Mouse (Mus musculus) Muller cell, postnatal 12 days (primary cell): ENCODE measurements around the gene Sema3a.
"Not testable (repeated sequence)": the region's sequence is repeated elsewhere in the genome, so short reads cannot be mapped to it uniquely, and the experiment has no call there.

Experiments
- DNase-seq: peaks from one replicate; pipeline ENCODE4 v3.0.0-alpha.2; 2015; ENCODE audit errors: inconsistent ontology term

Sema3a gene

GRCm38 (mm10) chr5:13421276-13421925, 296.2 kb downstream of the Sema3a start:
- no peak for DNase-seq

GRCm38 (mm10) chr5:13428702-13429101, 303.5 kb downstream of the Sema3a start:
- no peak for DNase-seq

- no peak for DNase-seq
Measured at GRCm38 (mm10) chr5:13431827-13432226, 306.6 kb downstream of the Sema3a start.

- no peak for DNase-seq
Measured at GRCm38 (mm10) chr5:13432574-13432973, 307.4 kb downstream of the Sema3a start.

- peak; percentile 36 for DNase-seq
Measured at GRCm38 (mm10) chr5:13433303-13433702, 308.1 kb downstream of the Sema3a start.

- peak; percentile 64 for DNase-seq
Measured at GRCm38 (mm10) chr5:13441112-13441511, 315.9 kb downstream of the Sema3a start.

- DNase-seq, result peak; percentile 32
Measured at GRCm38 (mm10) chr5:13460182-13461001, 335.2 kb downstream of the Sema3a start.

GRCm38 (mm10) chr5:13468856-13469255, 343.6 kb downstream of the Sema3a start:
- no peak for DNase-seq

- DNase-seq, result no peak
Measured at GRCm38 (mm10) chr5:13469401-13469800, 344.2 kb downstream of the Sema3a start.

- DNase-seq, result peak; percentile 75
Measured at GRCm38 (mm10) chr5:13470057-13470905, 345.1 kb downstream of the Sema3a start.

GRCm38 (mm10) chr5:13477653-13478052, 352.4 kb downstream of the Sema3a start:
- DNase-seq, result peak; percentile 69

GRCm38 (mm10) chr5:13488671-13489070, 363.5 kb downstream of the Sema3a start:
- DNase-seq, result no peak

GRCm38 (mm10) chr5:13495967-13496366, 370.8 kb downstream of the Sema3a start:
- not testable (repeated sequence) for DNase-seq

GRCm38 (mm10) chr5:13499835-13500234, 374.6 kb downstream of the Sema3a start:
- DNase-seq, result peak; percentile 79

- DNase-seq, result no peak
Measured at GRCm38 (mm10) chr5:13505839-13506499, 380.8 kb downstream of the Sema3a start.

- no peak for DNase-seq
Measured at GRCm38 (mm10) chr5:13509163-13509562, 383.9 kb downstream of the Sema3a start.

- no peak for DNase-seq
Measured at GRCm38 (mm10) chr5:13517018-13517417, 391.8 kb downstream of the Sema3a start.

GRCm38 (mm10) chr5:13525597-13525996, 400.4 kb downstream of the Sema3a start:
- DNase-seq, result no peak

- peak; percentile 87 for DNase-seq
Measured at GRCm38 (mm10) chr5:13527037-13527464, 401.8 kb downstream of the Sema3a start.

- peak; percentile 93 for DNase-seq
Measured at GRCm38 (mm10) chr5:13529226-13529625, 404.0 kb downstream of the Sema3a start.

GRCm38 (mm10) chr5:13547472-13548209, 422.4 kb downstream of the Sema3a start:
- peak; percentile 92 for DNase-seq
